Mouse (Mus musculus) gastrocnemius, postnatal 25 days (tissue): ENCODE results near the gene Tmem164. TPM values are rescaled to one million over a fixed set of nuclear protein-coding genes. Genes with fewer than 3 reads are reported as not detected.

Source experiments
- DNase-seq: peaks from one replicate; pipeline ENCODE4 v3.0.0; 2022
- total RNA-seq, 2 experiments: library from RNA; stranded (reverse); gene quantifications; 1 replicate in 1 of 2; 2 replicates in 1 of 2; pipeline ENCODE4 v1.2.3; 2021

Gene Tmem164
- total RNA-seq, 2 experiments from 2014 or later: 2.8 to 4.0 TPM

- no peak for DNase-seq
Observed at GRCm38 (mm10) chrX:142750775-142751174, 69.6 kb downstream of the Tmem164 start.

GRCm38 (mm10) chrX:142755542-142755941 is 74.3 kb downstream of the Tmem164 start:
- DNase-seq: no peak

- DNase-seq: no peak
Observed at GRCm38 (mm10) chrX:142760415-142760814, 79.2 kb downstream of the Tmem164 start.

DNA sequence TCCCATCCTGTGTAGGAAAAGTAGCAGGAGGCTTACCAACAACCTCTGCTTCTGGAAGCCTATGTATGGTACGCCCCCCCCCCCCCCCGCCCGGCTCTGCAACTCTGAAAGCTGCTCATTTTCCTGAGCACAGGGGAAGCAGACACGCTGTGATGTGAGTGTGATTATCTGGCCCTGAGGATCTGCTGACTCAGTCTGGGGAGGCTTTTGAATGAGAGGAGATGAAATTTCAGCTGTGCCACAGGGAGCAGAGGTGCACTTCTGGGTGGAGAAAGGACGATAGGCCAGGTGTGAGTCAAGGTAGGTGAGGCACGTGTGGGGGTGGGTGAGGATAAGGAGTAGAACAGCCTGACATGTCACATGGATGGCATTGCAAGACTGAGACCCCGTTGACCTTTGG is 82.1 kb downstream of the Tmem164 start:
- no peak for DNase-seq

DNA sequence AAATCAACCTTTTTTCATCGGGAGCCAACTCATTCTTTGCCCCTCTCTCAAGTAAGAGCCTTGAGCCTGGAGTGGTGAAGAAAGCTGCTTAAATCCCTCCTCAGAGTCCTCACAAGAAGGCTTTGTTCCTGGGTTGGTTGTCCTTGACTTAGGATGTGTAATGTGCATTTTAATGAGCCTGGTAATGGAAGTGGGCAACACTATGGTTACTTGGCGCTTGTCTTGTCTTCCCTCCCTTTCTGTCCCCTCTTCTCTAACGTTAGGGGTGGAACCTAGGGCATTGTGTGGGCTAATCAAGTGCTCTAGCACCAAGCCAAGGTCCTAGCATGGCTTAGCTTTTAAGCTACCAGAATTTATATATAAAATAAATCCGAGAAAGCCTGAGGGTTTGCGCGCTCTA is 88.5 kb downstream of the Tmem164 start:
- no peak for DNase-seq

- no peak for DNase-seq
Observed at GRCm38 (mm10) chrX:142773658-142774057, 92.5 kb downstream of the Tmem164 start.

DNA sequence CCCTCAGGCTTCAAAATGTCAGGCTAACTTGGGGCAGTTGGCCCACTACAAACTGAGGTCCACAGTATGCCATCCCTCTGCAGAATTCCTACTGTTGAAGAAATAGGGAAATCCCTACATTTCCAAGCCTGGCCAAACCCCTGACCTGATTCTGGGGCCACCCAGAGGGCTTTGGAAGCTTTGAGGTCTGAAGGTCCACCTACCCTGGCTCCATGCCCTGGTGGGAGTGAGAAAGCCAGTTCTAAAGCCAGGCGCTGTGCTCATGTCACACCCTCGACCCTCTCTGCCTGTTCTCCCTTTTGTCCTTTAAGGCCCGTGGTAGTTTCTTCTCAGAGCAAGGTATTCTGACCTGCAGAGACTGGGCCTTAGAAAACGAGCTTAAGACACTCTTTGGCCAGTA is 94.9 kb downstream of the Tmem164 start:
- DNase-seq: no peak

DNA sequence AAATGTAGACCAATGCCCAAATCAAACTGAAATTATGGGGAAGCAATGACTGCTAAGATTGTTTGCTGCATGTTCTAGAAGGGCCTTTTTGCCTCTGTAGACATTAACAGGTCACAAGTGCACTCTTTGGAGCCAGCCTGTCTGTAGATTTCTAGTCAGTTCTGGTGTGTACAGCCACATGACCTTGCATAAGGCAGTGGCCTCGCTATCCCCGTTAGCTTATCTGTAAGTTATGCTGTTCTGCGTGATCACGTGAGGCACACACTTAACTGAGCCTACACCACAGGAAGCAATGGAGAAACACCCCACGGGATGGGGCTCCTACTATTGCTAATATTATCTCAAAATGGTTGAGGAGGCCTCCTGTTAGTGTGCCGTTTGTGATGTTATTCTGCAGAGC is 97.4 kb downstream of the Tmem164 start:
- DNase-seq: no peak

GRCm38 (mm10) chrX:142786160-142787052 is 105.2 kb downstream of the Tmem164 start:
- DNase-seq: no peak

DNA sequence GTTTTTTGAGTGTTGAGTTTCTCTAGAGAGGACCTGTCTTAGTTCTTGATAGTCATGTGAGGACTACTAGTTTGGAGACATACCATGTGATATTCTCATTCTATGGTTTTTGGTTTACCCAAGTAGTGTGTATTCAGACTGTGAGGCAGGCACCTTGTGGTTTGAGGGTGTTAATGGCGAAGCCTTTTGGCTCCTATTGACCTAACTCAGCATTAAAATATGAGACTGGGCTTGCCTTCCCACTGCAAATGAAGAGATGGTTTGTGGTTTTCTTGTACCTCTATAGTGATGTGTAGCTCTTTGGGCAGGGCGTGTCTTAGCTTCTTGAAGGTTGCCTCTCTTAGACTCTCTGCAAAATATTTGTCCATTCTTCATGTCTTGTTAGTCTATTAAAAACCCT is 111.0 kb downstream of the Tmem164 start:
- DNase-seq: no peak

DNA sequence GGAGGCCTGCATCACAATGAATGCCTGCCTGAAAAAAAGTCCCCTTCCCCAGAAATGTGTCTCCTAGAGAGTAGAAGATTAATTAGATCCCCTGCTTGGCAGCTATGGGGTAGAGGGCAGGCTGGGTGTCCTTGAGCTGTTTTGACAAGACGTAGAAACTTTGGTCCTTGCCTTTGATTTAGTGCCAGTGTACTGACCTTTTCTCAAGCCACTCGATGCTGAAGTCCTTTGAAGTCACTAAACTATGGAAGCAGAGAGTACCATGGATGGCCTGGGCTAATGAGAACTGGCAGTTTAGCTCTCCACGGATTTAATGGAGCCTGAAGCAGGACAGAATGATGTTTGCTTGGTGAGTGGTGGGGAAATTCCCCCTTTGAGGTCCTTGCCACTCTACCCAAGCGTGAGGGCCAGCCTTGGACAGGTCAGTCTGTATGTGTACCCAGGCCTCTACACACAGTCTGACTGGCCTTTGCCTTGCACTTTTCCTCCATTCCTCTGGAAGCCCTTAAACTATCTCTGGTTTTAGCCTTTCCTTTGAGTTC is 112.9 kb downstream of the Tmem164 start:
- no peak for DNase-seq

DNA sequence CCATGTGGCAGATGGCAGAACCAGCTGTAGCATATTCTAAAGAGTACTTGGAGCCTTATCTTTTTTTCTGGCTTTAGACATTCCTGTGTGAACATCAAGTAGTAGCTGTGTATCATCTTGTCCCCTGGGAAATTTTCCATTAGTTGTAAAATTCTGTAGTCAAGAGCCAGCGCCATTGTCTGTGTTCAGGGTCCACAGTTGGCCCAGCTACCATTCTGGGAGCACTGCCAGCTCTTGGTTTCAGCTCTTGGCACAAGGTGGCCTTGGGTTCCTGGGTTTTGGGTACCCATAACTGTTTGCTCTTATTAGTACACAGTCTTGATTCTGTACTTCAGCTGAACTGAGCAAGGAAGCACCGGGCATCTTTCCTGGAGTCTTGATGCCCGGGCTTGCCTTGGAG is 123.4 kb downstream of the Tmem164 start:
- no peak for DNase-seq

GRCm38 (mm10) chrX:142806126-142806525 is 124.9 kb downstream of the Tmem164 start:
- no peak for DNase-seq

- no peak for DNase-seq
Observed at GRCm38 (mm10) chrX:142806620-142807061, 125.4 kb downstream of the Tmem164 start.

- DNase-seq: no peak
Observed at GRCm38 (mm10) chrX:142808411-142808810, 127.2 kb downstream of the Tmem164 start.

DNA sequence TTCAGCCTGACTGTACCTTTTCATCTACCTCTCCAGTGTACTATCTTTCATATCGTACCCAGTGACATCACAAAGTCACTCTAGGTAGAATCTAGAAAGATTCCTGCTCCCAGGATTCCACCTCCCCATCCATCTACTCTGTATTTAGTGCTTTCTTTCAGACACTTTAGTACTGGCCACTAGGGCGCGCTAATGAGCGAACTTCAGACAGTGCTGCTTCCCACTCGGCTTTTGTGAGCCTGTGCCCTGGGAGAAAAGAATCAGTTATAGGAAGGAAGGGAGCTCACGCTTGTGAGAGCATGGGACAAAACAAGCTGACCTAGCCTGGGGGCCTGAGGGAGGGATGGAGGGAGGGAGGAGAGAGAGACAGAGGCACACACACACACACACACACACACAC is 131.9 kb downstream of the Tmem164 start:
- DNase-seq: no peak

DNA sequence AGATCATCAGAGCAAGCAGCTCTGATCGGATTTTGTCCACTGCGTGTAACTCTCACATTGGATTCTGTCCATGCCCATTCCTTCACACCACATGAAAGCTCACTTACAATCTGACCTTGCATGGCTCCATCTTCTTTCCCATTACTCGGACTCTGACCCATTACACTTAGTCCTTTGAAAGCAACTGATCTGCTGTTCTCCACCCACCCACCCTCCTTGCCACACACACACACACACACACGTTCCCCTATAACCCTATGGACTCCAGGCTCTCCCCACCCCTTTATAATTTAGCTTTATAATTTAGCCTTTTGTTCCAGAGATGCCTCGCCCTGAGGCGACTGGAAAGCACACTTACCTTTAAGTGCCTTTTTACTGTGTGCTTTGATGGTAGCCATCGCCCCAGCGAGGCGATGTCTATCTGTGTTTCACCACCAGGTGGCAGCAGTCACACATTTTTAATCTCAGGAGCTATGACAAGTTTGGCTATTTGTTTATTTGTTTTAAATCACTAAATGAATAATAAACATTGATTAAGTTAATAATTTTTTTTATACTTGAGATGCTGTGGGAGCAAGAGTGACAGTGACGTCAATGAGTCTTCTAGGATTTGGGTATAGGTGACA is 137.0 kb downstream of the Tmem164 start:
- DNase-seq: no peak

DNA sequence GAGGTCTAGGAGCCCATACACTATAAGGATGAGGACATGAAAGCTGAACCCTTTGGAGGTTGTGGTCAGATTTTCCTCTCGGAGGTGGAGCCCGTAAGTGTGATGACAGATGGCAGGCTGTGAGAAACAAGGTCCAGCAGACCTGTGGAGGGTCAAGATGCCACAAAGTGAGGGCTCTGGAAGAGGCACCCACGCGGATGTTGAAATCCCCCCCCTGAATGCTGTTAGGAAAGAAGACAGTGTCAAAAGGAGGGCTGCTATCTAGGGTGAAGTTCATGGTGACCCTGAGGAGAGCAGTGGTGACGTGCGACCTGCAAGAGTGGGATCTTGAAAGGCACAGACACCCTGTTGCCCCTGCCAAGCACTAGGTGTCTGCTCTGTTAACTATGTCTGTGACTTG is 140.0 kb downstream of the Tmem164 start:
- no peak for DNase-seq

- DNase-seq: no peak
Observed at GRCm38 (mm10) chrX:142821846-142822245, 140.6 kb downstream of the Tmem164 start.

DNA sequence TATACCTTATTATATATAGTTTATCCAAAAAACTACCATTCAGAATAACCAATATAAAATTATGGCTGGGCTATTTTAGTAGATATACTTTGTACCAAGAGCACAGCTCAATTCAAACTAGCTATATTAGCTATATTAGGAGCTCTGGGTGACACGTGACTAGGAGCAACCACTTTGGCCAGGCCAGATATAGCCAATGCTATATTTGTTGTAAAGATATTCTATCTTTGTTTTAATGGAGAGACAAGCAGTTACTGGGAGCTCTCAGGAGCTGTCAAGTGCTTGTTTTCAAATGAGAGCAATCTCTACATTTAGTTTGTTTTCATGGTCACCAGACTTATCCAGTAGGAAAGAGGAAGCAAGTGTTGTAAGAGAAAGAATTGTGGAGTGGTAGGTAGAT is 144.1 kb downstream of the Tmem164 start:
- DNase-seq: no peak

DNA sequence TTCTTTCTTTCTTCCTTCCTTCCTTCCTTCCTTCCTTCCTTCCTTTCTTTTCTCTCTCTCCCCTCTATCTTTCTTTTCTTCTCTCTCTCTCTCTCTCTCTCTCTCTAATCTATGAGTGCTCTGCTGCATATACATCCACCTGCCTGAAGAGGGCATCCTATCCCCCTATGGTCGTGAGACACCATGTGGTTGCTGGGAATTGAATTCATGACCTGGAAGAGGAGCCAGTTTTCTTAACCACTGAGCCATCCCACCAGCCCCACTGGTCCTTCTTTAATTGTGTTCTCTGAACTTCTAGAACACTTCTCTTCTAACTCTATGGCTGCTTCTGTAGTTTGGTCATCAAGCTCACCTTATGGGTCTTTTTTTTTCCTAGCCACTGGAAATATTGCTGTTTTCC is 146.4 kb downstream of the Tmem164 start:
- DNase-seq: no peak

GRCm38 (mm10) chrX:142828184-142828908 is 147.1 kb downstream of the Tmem164 start:
- DNase-seq: no peak

DNA sequence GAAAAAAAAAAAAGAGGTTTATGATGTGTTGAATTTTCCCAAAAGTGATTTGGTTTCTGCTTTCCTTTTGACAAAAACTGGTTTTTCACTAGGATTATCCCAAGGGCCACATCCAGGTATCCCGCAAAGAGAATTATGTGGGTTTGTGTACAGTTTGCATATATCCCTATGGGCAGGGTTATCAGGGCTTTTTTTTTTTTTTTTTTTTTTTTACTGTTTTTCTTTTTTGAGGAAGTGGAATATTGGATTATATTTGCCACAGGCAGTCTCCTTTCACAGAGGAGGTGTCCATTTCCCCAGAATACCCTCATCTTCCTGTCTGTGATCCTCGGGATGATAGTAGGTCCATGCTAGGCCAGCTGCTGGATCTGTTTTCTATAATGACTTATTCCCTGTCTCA is 148.1 kb downstream of the Tmem164 start:
- DNase-seq: no peak
